Mouse (Mus musculus): ENCODE data around the gene Ly6f. TPM values are rescaled to one million over a fixed set of nuclear protein-coding genes. Genes with fewer than 3 reads are reported as not detected.
"Not testable (repeated sequence)": the region's sequence is repeated elsewhere in the genome, so short reads cannot be mapped to it uniquely, and the experiment has no call there.

The Ly6f gene
- polyA plus RNA-seq, 1 experiment from 2014 or later, result not detected

DNA sequence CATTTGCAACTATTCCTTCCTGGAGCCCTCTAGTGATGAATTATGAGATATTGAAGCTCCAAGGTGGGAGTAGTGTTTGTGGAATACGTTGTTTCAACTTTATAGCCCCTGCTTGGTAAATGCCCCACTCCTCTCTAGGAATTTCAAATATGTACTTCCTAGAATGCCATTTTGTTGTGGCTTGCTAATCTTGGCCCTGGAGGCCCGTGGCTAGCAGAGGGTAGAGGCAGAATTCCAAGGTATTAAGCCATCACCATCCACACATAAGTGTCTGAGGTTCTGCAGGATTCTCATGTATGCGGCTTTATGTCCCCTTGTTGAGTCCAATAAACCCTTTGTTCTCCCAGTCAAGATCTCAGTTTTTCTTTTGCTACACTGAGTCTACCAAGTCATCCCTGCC lies 3.7 kb downstream of the Ly6f start:
- WGBS, result 59% methylated on average over 3 of the region's 3 CpGs
- TF ChIP-seq EP300 (IDR thresholded peaks at IDR 0.05) (no peak), CTCF (IDR thresholded peaks at IDR 0.05) (no peak)
- no peak overlapping the region for H3K27ac ChIP-seq (ENCODE audit: low read length)
- no peaks in the 10 kb centered on the region for H3K27me3 ChIP-seq (replicated peaks; ENCODE audit: insufficient read depth, low read length)
- no peaks in the 10 kb centered on the region for H3K4me1 ChIP-seq (ENCODE audit: insufficient read depth, low read depth, low read length)
- no peak overlapping the region for H3K4me2 ChIP-seq (replicated peaks; ENCODE audit: low read depth, low read length)
- ATAC-seq, result no peak
- DNase-seq (ENCODE audit: low spot score), result no peak
- H3K36me3 ChIP-seq (ENCODE audit: insufficient read depth, low read length), result no peaks in the 10 kb centered on the region
- H3K9ac ChIP-seq (replicated peaks; ENCODE audit: low read depth), result no peak overlapping the region
- H3K4me3 ChIP-seq (ENCODE audit: low read depth, low read length), result no peak overlapping the region
- H3K9me3 ChIP-seq (ENCODE audit: low read length), result no peaks in the 10 kb centered on the region

DNA sequence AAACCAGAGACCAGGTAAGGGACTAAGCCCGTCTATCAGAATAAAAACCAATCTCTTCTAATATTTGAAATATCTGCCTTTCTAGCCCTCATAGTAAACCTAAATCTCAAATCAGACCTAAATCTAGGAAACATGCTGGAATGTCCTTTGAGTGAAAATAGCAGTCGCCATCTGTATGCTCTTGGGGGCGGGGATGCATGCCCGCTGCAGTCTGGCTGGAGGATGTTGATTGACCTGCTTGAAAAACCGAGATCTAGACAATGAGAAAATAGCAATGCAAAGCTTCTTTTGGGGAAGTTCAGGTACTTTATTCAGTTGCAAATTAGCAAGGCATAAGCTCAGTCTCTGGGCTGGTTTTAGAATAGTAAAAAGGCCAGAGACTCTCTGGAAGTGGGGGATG lies 13.8 kb downstream of the Ly6f start:
- WGBS, result 75% methylated on average over 5 of the region's 5 CpGs
- not testable (repeated sequence) for DNase-seq (ENCODE audit: low spot score); H3K36me3 ChIP-seq (ENCODE audit: insufficient read depth, low read length); H3K27ac ChIP-seq (ENCODE audit: low read length); H3K27me3 ChIP-seq (replicated peaks; ENCODE audit: insufficient read depth, low read length); H3K9me3 ChIP-seq (ENCODE audit: low read length); H3K9ac ChIP-seq (replicated peaks; ENCODE audit: low read depth); H3K4me2 ChIP-seq (replicated peaks; ENCODE audit: low read depth, low read length); H3K4me1 ChIP-seq (ENCODE audit: insufficient read depth, low read depth, low read length); H3K4me3 ChIP-seq (ENCODE audit: low read depth, low read length); ATAC-seq

GRCm38 (mm10) chr15:75286512-75286911 lies 18.3 kb downstream of the Ly6f start:
- not testable (repeated sequence) for H3K27me3 ChIP-seq (replicated peaks; ENCODE audit: insufficient read depth, low read length); H3K9me3 ChIP-seq (ENCODE audit: low read length); ATAC-seq; H3K4me3 ChIP-seq (ENCODE audit: low read depth, low read length); H3K4me2 ChIP-seq (replicated peaks; ENCODE audit: low read depth, low read length); H3K36me3 ChIP-seq (ENCODE audit: insufficient read depth, low read length); H3K4me1 ChIP-seq (ENCODE audit: insufficient read depth, low read depth, low read length); H3K27ac ChIP-seq (ENCODE audit: low read length); H3K9ac ChIP-seq (replicated peaks; ENCODE audit: low read depth); DNase-seq (ENCODE audit: low spot score)
- 78% methylated on average over 4 of the region's 4 CpGs for WGBS

DNA sequence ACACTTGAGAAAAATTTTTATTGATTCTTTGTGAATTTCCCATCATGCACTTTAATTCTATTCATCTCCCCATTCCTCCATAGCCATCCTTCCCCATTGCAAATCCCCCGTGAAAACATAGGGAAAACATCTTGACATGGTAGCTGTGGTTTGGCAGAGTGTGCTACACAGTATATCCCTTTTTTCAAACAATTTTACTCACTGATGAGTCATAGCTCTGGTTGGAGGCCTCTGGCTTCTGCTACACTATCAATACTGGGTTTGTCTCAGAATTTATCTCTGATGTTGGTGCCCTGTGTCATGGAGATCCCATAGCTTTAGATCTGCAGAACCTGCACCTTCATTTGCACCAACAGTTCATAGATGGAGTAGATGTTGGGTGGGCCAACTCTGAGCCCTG lies 24.2 kb downstream of the Ly6f start:
- Histone ChIP-seq H3K4me3 (ENCODE audit: low read depth, low read length) (no peak overlapping the region), H3K27me3 (replicated peaks; ENCODE audit: insufficient read depth, low read length) (no peaks in the 10 kb centered on the region), H3K4me2 (replicated peaks; ENCODE audit: low read depth, low read length) (no peak overlapping the region), H3K36me3 (ENCODE audit: insufficient read depth, low read length) (no peaks in the 10 kb centered on the region), H3K9me3 (ENCODE audit: low read length) (no peaks in the 10 kb centered on the region), H3K27ac (ENCODE audit: low read length) (no peak overlapping the region), H3K9ac (replicated peaks; ENCODE audit: low read depth) (no peak overlapping the region), H3K4me1 (ENCODE audit: insufficient read depth, low read depth, low read length) (no peaks in the 10 kb centered on the region)
- no peak for TF ChIP-seq CTCF (IDR thresholded peaks at IDR 0.05)
- no peak for TF ChIP-seq EP300 (IDR thresholded peaks at IDR 0.05)
- 82% methylated on average over 1 of the region's 1 CpGs for WGBS
- DNase-seq (ENCODE audit: low spot score), result no peak
- no peak for ATAC-seq

DNA sequence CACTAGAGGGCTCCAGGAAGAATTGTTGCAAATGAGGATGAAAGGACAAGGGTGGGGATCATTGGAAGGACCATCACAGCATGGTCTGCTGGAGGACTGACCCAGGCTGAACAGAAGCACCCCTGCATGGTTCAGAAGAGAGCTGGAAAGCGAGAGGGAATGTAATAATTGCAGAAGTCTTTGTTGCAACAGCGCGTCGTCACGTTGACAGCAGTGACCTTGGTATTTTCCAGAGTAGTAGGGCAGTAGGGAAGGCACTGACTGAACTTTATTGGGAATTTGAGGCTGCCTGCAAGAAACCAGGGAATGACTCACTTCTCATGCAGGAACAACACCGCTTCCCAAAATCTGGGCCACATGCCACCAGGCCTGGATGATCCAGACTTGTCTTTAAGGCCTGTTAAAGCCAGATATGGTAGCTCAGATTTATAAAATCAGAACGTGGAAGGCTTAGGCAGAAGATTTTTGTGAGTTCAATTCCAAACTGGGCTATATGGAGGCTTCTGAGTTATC lies 25.7 kb downstream of the Ly6f start:
- H3K4me3 ChIP-seq (ENCODE audit: low read depth, low read length), result no peak overlapping the region
- H3K27me3 ChIP-seq (replicated peaks; ENCODE audit: insufficient read depth, low read length), result no peaks in the 10 kb centered on the region
- H3K9me3 ChIP-seq (ENCODE audit: low read length), result no peaks in the 10 kb centered on the region
- 80% methylated on average over 7 of the region's 7 CpGs for WGBS
- DNase-seq (ENCODE audit: low spot score) (no peak), ATAC-seq (no peak)
- H3K4me1 ChIP-seq (ENCODE audit: insufficient read depth, low read depth, low read length), result no peaks in the 10 kb centered on the region
- TF ChIP-seq CTCF (IDR thresholded peaks at IDR 0.05) (no peak), EP300 (IDR thresholded peaks at IDR 0.05) (no peak)
- H3K27ac ChIP-seq (ENCODE audit: low read length), result no peak overlapping the region
- H3K4me2 ChIP-seq (replicated peaks; ENCODE audit: low read depth, low read length), result no peak overlapping the region
- no peak overlapping the region for H3K9ac ChIP-seq (replicated peaks; ENCODE audit: low read depth)
- H3K36me3 ChIP-seq (ENCODE audit: insufficient read depth, low read length), result no peaks in the 10 kb centered on the region

GRCm38 (mm10) chr15:75306101-75306500 lies 37.9 kb downstream of the Ly6f start:
- H3K27me3 ChIP-seq (replicated peaks; ENCODE audit: insufficient read depth, low read length), result no peaks in the 10 kb centered on the region
- H3K9ac ChIP-seq (replicated peaks; ENCODE audit: low read depth), result no peak overlapping the region
- TF ChIP-seq CTCF (IDR thresholded peaks at IDR 0.05), result no peak
- TF ChIP-seq EP300 (IDR thresholded peaks at IDR 0.05), result no peak
- no peaks in the 10 kb centered on the region for H3K36me3 ChIP-seq (ENCODE audit: insufficient read depth, low read length)
- H3K9me3 ChIP-seq (ENCODE audit: low read length), result no peaks in the 10 kb centered on the region
- no peaks in the 10 kb centered on the region for H3K4me1 ChIP-seq (ENCODE audit: insufficient read depth, low read depth, low read length)
- no peak overlapping the region for H3K27ac ChIP-seq (ENCODE audit: low read length)
- no peak for ATAC-seq
- H3K4me2 ChIP-seq (replicated peaks; ENCODE audit: low read depth, low read length), result no peak overlapping the region
- no peak for DNase-seq (ENCODE audit: low spot score)
- WGBS, result 37% methylated on average over 1 of the region's 1 CpGs
- H3K4me3 ChIP-seq (ENCODE audit: low read depth, low read length), result no peak overlapping the region

DNA sequence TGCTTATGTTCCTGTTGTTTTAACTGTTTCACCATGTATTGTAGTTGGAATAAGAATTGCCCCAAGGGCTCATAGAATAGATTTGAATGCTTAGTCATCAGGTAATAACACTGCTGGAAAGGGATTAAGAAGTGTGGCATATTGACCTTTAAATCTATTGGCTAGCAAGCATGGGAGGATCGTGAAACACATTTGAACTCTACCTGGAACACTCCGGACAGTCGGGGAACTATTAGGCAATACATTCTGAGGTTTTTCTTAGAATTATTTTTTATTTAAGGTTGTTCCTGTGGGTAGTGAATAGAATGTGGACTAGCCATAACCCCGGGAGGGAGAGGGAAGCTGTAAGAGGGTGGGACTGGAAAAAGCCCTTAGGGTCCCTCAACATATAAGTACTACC lies 41.0 kb downstream of the Ly6f start:
- Histone ChIP-seq H3K36me3 (ENCODE audit: insufficient read depth, low read length) (no peaks in the 10 kb centered on the region), H3K4me2 (replicated peaks; ENCODE audit: low read depth, low read length) (no peak overlapping the region), H3K4me1 (ENCODE audit: insufficient read depth, low read depth, low read length) (no peaks in the 10 kb centered on the region), H3K9ac (replicated peaks; ENCODE audit: low read depth) (no peak overlapping the region), H3K27ac (ENCODE audit: low read length) (no peak overlapping the region), H3K9me3 (ENCODE audit: low read length) (no peaks in the 10 kb centered on the region), H3K4me3 (ENCODE audit: low read depth, low read length) (no peak overlapping the region), H3K27me3 (replicated peaks; ENCODE audit: insufficient read depth, low read length) (no peaks in the 10 kb centered on the region)
- no peak for ATAC-seq
- WGBS, result 86% methylated on average over 4 of the region's 4 CpGs
- no peak for DNase-seq (ENCODE audit: low spot score)
- TF ChIP-seq EP300 (IDR thresholded peaks at IDR 0.05) (no peak), CTCF (IDR thresholded peaks at IDR 0.05) (no peak)

Data from lung, postnatal 0 days (tissue).